Mouse (Mus musculus): ENCODE results near the gene Krt80.
A peak's percentile ranks its signal among the peaks of the same experiment; 100 is the strongest.

Gene Krt80

DNA sequence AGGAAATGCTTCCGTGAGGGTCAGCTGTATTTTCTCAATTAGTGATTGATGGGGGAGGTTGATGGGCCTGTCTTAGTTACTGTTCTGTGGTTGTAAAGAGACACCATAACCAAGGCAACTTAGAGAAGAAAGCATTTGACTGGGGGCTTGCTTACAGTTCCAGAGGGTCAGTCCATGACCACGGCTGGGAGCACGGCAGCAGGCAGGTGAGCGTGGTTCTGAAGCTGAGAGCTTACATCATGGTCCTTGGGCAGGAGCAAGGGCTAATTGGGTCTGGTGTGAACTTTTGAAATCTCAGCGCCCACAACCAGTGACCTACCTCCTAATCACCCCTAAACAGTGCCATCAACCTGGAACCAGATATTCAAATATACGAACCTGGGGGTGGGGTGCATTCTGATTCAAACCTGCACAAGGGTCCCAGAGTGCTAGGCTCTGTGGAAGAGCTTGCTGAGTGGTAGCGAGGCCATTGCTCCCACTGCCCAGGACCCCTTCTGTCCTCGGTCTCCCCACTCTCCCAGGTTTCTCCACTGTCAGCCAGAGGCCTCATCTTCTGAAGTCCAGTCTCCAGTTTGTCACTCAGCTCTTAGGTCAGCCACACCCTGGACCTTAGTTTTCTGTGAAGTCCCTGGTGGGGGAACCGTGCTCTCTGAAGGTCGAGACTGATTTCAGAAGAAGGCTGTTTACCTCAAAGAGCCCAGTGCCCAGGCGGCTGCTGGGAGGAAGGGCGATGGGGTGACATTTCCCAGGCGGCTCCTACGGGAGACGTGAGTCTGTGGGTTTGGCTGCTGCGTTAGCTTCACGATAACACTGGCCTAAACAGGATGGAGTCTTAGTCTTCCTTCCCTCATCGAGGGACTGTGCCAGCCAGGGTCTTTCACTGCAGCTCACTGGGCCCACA lies 52.8 kb downstream of the Krt80 start:
- no peak for ATAC-seq (ENCODE audit: low TSS enrichment)

DNA sequence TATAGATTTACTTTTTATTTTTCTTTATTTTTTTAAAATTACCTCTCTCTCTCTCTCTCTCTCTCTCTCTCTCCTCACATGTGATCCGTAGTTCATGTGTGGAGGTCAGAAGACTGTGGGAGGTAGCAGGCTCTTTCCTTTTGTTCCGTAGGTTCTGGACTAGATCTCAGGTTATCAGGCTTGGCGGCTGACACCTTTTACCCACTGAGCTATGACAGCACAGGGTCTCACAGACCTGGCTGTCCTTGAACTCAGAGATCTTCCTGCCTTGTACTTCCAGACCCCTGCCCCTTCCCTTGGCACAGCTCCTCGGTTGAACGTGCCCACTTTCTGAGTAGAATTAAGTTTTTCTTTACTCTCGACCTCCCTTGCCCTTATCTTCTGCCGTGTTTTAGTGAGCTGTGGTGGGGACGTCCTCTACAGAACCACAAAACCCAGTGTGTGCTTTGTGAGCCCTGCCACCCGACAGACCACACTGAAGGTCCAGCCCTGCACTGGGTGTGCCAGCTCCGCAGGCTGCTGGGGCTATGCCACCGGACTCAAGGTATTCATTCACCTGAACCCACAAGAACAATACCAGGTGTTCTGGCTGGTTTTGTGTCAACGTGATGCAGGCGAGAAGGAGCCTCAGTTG lies 53.6 kb downstream of the Krt80 start:
- no peak for ATAC-seq (ENCODE audit: low TSS enrichment)

GRCm38 (mm10) chr15:101315832-101316231 lies 54.1 kb downstream of the Krt80 start:
- ATAC-seq (ENCODE audit: low TSS enrichment): peak; percentile 86

DNA sequence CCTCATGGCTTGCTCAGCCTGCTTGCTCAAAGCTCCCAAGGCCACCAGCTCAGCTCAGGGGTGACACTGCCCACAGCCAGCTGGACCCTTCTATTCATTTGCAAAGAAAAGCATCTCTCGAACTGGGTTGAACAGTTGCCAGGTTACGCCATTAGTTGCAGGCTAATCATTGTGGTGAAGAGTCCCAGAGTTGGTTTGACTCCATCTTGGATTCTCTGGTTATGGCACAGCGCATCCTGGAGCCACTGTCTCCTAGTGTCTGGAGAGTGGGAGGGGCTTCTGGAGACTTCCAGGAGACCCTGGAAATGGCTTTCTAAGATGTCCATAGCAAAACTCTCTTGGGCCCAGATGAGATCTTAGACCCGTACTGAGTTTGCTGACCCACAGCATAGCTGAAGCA lies 54.6 kb downstream of the Krt80 start:
- ATAC-seq (ENCODE audit: low TSS enrichment): no peak; the same call in 1 of the 2 replicates

DNA sequence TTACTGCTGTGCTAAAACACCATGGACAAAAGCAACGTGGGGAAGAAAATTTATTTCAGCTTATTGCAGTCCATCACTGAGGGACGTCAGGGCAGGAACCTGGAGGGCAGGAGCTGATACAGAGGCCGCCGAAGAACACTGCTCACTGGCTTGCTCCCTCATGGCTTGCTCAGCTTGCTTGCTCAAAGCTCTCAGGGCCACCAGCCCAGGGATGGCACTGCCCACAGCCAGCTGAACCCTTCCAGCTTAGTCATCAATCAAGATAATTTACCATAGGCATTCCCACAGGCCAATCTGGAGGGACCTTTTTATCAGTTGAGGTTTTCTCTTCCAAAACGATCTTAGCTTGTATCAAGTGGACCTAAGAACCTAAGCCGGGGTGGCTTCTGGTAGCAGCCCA lies 58.0 kb downstream of the Krt80 start:
- no peak for ATAC-seq (ENCODE audit: low TSS enrichment)

DNA sequence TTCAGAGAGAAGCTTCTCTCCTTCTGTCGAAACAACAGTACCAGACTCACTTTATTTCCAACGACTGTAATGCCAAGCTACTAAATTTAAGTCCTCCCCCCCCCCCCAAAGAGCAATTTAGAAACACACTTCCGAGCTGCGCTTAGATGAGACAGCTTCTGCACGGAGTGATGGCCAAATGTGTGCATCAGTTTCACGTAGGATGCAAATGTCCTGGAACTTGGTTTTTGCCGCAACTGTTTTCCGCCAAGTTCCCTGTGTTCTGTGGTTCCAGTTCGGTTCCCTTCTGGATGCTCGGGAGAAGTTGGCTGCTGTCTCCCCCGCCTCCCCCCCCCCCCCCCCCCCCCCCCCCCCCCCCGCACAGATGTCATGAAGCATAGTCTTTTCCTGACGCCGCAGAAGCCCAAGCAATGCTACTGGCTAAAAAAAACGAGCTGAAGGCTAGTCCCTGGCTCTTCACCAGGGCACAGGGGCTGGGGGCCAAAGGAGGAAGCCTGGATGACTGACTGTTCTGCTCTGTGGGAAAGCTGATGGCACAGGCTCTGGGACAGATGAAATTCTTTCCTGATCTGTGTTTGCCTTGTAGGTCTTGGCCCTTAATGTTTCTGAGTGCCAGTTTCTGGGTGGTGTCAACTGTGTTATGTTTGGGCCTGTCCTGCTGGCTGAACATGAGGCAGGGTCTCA lies 58.7 kb downstream of the Krt80 start:
- ATAC-seq (ENCODE audit: low TSS enrichment): peak; percentile 76

DNA sequence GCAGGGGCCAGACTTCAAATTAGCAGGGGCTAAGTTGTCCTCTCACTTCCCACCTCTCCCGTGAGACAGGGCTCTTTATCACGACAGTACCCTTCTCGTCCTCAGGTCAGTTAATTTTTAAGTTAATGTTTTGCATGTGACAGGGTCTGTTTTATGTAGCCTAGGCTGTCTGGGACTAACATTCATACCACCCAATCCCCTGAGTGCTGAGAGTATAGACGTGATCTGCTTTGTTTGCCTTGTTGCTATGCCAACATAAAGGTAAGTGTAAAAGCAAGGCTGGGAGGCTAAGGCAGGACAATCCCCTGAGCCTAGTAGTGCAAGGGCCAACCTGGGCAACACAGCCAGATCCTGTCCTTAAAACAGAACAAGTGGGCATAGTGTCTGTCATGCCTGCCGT lies 60.5 kb downstream of the Krt80 start:
- no peak for ATAC-seq (ENCODE audit: low TSS enrichment)

DNA sequence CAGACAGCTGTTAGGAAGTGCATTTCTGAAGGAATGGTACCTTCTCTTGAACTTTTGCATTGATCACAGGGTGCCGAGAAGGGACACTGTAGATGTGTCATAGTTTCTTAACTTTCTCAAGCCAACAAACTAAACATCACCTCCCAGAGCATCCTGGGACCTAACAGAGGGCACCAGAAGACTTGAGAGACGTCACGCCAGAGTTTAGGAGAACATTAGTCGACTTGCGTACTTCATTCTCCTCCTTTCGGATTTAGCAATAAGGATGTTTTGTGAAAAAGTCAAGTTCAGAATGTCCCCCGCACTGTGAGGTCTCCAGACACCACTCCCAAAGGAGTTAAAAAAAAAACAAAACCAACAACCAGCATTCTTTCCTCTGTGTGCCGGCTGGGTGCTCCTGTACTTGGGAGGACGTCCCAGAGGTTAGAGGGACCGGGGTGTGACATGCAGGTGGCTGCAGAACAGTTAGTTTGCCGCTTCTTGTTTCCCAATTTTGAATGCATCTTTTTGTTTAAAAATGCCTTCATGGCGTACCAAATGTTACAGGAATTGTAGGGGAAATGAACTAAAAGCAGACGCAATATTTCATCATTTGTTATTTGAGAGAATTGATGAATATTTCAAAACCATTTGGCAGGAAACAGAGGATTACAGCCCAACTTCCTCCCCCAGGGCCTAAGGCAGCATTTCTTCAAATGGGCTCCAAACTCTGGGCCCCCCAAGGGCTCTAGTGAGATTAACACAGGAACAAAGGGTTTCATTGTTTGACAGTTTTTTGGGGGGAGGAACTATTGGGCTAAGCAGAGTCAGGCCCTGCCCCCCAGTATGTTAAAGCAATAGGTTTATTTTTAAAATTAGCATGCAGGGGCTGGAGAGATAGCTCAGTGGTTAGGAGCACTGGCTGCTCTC lies 61.3 kb downstream of the Krt80 start:
- no peak for ATAC-seq (ENCODE audit: low TSS enrichment)

GRCm38 (mm10) chr15:101306459-101306858 lies 63.5 kb downstream of the Krt80 start:
- peak; percentile 42 for ATAC-seq (ENCODE audit: low TSS enrichment)

DNA sequence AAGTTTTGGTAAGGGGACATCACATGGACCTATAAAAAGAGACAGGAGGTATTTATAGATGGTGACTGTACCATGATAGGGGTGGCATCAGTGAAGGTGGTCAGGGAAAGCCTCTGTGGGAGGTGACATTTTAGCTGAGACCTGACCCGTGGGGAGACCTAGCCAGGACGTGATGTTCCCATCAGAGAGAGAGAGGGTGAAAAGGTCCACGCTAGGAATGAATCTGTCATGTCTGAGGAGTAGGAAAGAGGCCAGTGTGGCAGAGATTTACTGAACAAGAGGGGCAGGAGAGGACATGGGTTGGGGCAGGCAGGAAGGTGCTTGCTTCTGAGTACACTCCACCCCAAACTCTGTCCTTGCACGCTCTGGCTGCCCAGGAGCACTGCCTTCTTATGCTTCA lies 66.1 kb downstream of the Krt80 start:
- ATAC-seq (ENCODE audit: low TSS enrichment): no peak

DNA sequence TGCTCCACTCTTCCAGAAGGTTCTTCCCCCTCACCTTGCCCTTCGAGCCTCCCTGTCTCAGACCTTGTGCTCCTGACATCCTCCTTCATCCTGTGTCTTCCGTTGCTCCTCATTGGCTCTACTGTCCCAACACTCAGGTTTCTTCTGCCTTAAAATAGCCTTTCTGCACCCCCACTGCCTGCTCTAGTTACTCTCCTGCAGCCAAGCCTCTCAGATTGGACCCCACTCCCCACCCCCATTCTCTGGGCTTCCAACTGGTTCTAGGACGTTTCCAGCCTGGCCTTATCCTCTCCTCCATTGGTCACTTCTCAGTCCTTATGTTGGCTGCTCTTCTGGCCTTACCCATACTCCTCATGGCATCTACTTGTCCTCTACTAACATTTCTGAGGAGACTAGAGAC lies 67.8 kb downstream of the Krt80 start:
- no peak for ATAC-seq (ENCODE audit: low TSS enrichment)

GRCm38 (mm10) chr15:101300128-101300527 lies 69.8 kb downstream of the Krt80 start:
- ATAC-seq (ENCODE audit: low TSS enrichment): no peak

GRCm38 (mm10) chr15:101299480-101299960 lies 70.4 kb downstream of the Krt80 start:
- no peak for ATAC-seq (ENCODE audit: low TSS enrichment)

DNA sequence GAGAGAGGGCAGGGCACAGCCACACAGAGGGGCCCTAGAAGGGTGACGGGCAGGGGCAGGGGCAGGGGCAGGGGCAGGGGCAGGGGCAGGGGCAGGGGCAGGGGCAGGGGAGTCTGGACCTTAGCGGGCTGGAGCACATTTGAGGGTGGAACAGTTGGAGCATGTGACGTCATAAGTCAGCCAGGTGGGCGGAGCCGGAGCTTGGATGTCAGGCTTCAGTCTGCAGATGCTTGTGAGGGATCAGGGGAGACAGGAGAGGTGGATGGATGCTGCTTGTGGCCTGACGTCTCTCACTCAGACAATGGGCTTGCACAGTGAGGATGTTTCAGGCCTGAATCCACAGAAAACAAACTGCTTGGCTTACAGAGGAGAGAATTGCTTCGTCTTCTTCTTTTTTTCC lies 71.4 kb downstream of the Krt80 start:
- ATAC-seq (ENCODE audit: low TSS enrichment): no peak

GRCm38 (mm10) chr15:101297988-101298387 lies 72.0 kb downstream of the Krt80 start:
- no peak for ATAC-seq (ENCODE audit: low TSS enrichment)

Data from frontal cortex, adult (tissue).